Mouse (Mus musculus) thymus, adult 2 months (tissue): ENCODE results near the gene Mthfd2. TPM values are rescaled to one million over a fixed set of nuclear protein-coding genes. Genes with fewer than 3 reads are reported as not detected.

Experiments used
- DNase-seq: peaks from one replicate; pipeline ENCODE4 v3.0.0; 2021
- H3K27ac ChIP-seq: fragments of 200-500 bp; 2 replicates; pipeline ENCODE4 v1.5.1; 2012; ENCODE audit warnings: low read length, control low read depth; ENCODE audit not compliant: control insufficient read depth, insufficient read depth
- H3K27me3 ChIP-seq: fragments of 200-500 bp; 2 replicates; pipeline ENCODE4 v1.6.1; 2012; ENCODE audit warnings: mild to moderate bottlenecking, low read length, moderate library complexity, mixed read lengths; ENCODE audit not compliant: control insufficient read depth, insufficient read depth
- H3K36me3 ChIP-seq: fragments of 200-500 bp; 2 replicates; pipeline ENCODE4 v1.6.1; 2012; ENCODE audit warnings: mild to moderate bottlenecking, low read length, moderate library complexity; ENCODE audit not compliant: control insufficient read depth, insufficient read depth
- H3K4me1 ChIP-seq: fragments of 200-500 bp; replicated peaks from 2 replicates; pipeline ENCODE4 v1.6.1; 2012; ENCODE audit warnings: low read length; ENCODE audit not compliant: control insufficient read depth, insufficient read depth
- H3K4me3 ChIP-seq: fragments of 200-500 bp; 2 replicates; pipeline ENCODE4 v1.5.1; 2012; ENCODE audit warnings: mild to moderate bottlenecking, low read length, control low read depth, moderate library complexity; ENCODE audit not compliant: control insufficient read depth, insufficient read depth
- CTCF ChIP-seq: fragments of 200-500 bp; IDR thresholded peaks from 2 replicates; pipeline ENCODE4 v1.5.1; 2012; ENCODE audit warnings: mild to moderate bottlenecking, control low read depth, low read length, moderate library complexity, borderline replicate concordance; ENCODE audit not compliant: control insufficient read depth, poor library complexity, insufficient read depth; ENCODE audit errors: extremely low read depth
- POLR2A ChIP-seq: fragments of 200-500 bp; IDR thresholded peaks from 2 replicates; pipeline ENCODE4 v1.6.1; 2012; ENCODE audit warnings: mild to moderate bottlenecking, low read length, control low read depth, moderate library complexity; ENCODE audit not compliant: control insufficient read depth, poor library complexity, insufficient read depth; ENCODE audit errors: extremely low read depth
- WGBS: fragments of 180-500 bp; shearing (Covaris S2); methylation state at CpG from one replicate; pipeline ENCODE4 v1.1.7; 2018; 5-methylcytosine and 5-hydroxymethylcytosine counted together
- polyA plus RNA-seq: library from polyadenylated mRNA; depleted of rRNA; stranded (reverse); fragments of >200 nt; gene quantifications from 2 replicates; pipeline ENCODE4 v1.2.3, GENCODE M21; 2012

Mthfd2 gene
- polyA plus RNA-seq, 1 experiment: 15.9 TPM

DNA sequence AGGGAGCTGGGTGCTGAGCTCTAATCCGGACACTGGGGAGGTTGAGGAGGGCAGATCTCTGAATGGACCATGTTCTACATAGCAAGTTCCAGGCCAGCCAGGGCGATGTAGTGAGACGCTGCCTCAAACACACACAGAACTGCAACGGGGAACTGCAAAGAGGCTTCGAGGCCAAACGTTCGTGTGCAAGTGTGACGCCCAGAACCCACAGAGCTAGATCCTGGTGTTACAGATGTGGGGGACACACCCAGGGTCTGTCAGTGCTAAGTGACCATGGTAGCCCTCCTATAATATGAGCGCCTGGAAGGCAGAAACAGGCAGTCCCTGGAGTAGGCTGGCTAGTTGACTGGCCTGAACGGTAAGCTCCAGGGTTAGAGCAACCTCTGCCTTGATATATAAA lies 31.7 kb upstream of the Mthfd2 start:
- 93% methylated on average over 10 of the region's 10 CpGs for WGBS
- H3K36me3 ChIP-seq: no peaks in the 10 kb centered on the region
- H3K27ac ChIP-seq: no peak overlapping the region
- H3K4me1 ChIP-seq: no peaks in the 10 kb centered on the region
- no peaks in the 10 kb centered on the region for H3K27me3 ChIP-seq
- TF ChIP-seq POLR2A: no peak
- TF ChIP-seq CTCF: no peak
- no peak for DNase-seq
- H3K4me3 ChIP-seq: no peak overlapping the region

DNA sequence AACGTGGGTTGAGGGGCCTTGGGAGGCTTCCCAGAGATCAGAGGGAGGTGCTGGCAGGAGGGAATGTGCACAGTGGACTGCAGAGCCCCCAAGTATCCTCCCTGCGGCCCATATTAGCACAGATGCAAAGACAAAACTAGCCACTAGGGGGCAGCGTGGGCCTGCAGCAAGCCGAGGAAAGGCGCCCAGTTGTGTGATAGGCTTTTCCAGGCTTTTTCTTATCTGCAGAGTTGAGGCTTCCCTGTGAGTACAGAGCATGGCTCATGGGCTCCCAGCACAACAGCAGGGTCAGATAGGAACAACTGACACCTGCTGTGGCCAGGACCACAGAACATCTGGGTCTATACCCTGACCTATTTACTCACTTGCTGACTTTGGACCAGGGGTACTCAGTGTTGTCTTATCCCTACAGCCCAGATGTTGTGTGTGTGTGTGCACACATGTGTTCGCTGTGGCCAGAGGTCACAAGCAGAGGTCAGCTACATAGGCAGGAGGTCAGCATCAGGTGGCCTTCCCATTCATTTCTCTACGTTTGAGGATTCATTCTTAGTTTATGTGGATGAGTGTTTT lies 30.9 kb upstream of the Mthfd2 start:
- TF ChIP-seq POLR2A (no peak), CTCF (peak; percentile 89)
- H3K4me3 ChIP-seq: no peak overlapping the region
- DNase-seq: peak; percentile 86
- no peaks in the 10 kb centered on the region for H3K36me3 ChIP-seq
- no peaks in the 10 kb centered on the region for H3K4me1 ChIP-seq
- WGBS: 37% methylated on average over 7 of the region's 7 CpGs
- no peaks in the 10 kb centered on the region for H3K27me3 ChIP-seq
- no peak overlapping the region for H3K27ac ChIP-seq

DNA sequence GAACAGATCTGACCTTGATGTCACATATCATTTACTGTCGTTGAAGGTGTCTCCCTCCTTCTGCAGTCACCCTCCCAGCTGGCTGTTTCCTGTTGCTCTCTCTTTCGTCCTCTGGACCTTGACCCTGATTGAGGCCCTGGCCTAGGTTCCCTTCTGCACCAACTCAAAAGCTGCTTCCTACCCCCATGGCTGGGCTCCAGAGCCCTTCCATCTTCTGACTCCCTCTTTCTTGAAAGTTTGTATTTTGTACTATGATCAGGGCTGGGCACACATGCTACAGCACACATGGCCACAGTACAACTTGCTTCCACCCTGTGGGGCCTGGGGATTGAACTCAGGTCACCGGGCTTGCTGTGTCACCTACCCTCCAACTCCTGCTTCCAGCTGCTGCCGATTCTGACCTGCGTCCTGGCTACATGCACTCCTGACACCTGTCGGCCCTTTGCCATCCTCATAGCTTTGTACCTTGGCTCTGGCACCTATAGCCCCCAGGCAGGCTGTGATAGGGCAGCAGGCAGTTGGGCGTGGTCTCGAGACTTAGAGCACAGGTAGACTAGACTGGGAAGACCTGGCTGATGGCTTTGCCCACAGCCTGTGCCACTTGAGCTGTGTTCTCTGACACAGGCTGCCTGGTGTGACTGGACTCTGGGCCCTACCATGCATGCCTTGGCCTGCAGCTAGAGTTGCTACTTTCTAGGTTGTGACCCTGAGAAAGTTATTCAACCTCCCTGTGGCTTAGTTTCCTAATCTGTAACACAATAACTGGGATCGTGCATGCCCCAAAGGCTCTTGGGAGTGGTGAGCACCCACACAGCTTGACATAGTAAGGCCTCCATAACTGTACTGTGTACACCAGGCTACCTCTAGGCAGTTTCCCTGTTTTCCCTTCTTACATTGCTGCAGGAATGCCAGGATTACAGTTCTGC lies 29.4 kb upstream of the Mthfd2 start:
- Histone ChIP-seq H3K4me1 (peaks cover 3% of the 10 kb centered on the region), H3K36me3 (no peaks in the 10 kb centered on the region), H3K27ac (no peak overlapping the region), H3K27me3 (no peaks in the 10 kb centered on the region), H3K4me3 (no peak overlapping the region)
- DNase-seq: no peak
- TF ChIP-seq POLR2A: no peak
- TF ChIP-seq CTCF: no peak
- WGBS: 95% methylated on average over 9 of the region's 9 CpGs

GRCm38 (mm10) chr6:83352666-83353410 lies 27.1 kb upstream of the Mthfd2 start:
- DNase-seq: no peak
- no peaks in the 10 kb centered on the region for H3K27me3 ChIP-seq
- TF ChIP-seq POLR2A (no peak), CTCF (no peak)
- H3K36me3 ChIP-seq: no peaks in the 10 kb centered on the region
- 96% methylated on average over 24 of the region's 24 CpGs for WGBS
- H3K4me3 ChIP-seq: no peak overlapping the region
- H3K27ac ChIP-seq: no peak overlapping the region
- peaks cover 12% of the 10 kb centered on the region for H3K4me1 ChIP-seq

DNA sequence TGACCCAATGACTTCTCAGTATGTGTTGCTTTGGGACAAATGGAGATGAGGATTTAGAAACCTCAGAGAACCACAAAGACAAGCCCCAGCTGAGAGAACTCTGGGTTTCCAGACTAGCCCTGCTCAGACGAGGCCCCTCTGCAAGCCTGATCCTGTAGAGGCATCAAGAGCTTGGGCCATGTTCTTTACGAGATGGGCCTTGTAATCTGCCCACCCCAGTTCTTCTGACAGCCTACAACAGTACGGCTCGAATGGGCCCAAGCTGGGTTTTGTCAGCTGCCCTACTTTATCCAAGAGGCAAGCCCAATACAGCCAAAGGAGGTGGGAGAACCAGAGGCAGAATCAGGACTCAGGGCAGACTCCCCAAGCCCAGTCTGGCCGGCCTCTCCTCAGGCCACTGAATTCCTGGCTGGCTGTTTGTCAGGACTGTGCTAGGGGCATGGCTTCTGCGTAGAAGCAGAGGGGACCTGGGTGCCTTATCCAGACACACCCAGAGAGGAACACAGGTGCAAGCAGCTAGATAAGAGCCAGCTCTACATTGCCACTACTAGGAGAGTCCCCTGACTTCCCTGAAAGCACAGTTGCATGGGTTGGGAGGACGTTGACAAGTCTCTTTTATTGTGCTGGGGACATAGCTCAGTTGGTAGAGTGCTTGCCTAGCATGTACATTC lies 25.9 kb upstream of the Mthfd2 start:
- Histone ChIP-seq H3K27me3 (no peaks in the 10 kb centered on the region), H3K4me1 (peaks cover 12% of the 10 kb centered on the region), H3K36me3 (peaks cover 4% of the 10 kb centered on the region; the same call in 1 of the 2 replicates), H3K27ac (no peak overlapping the region), H3K4me3 (no peak overlapping the region)
- WGBS: 93% methylated on average over 7 of the region's 7 CpGs
- TF ChIP-seq POLR2A: no peak
- TF ChIP-seq CTCF: no peak
- DNase-seq: no peak

GRCm38 (mm10) chr6:83350851-83351405 lies 25.2 kb upstream of the Mthfd2 start:
- H3K27ac ChIP-seq: no peak overlapping the region
- peaks cover 4% of the 10 kb centered on the region; the same call in 1 of the 2 replicates for H3K36me3 ChIP-seq
- WGBS: 96% methylated on average over 16 of the region's 16 CpGs
- DNase-seq: no peak
- H3K27me3 ChIP-seq: no peaks in the 10 kb centered on the region
- TF ChIP-seq POLR2A (no peak), CTCF (no peak)
- no peak overlapping the region for H3K4me3 ChIP-seq
- H3K4me1 ChIP-seq: peaks cover 12% of the 10 kb centered on the region
